Mouse (Mus musculus): ENCODE measurements around the gene Katnal1. TPM values are rescaled to one million over a fixed set of nuclear protein-coding genes. Genes with fewer than 3 reads are reported as not detected.
A peak's percentile ranks its signal among the peaks of the same experiment; 100 is the strongest.

The Katnal1 gene
- total RNA-seq, 2 experiments from 2014 or later, result 5.5 to 6.9 TPM

- DNase-seq, result peak; percentile 20
These were observed 25.4 kb upstream of the Katnal1 start for GRCm38 (mm10) chr5:148954314-148955060.

GRCm38 (mm10) chr5:148953098-148953497 is 24.0 kb upstream of the Katnal1 start:
- peak; percentile 64 for DNase-seq

GRCm38 (mm10) chr5:148952419-148952818 is 23.3 kb upstream of the Katnal1 start:
- peak; percentile 54 for DNase-seq

GRCm38 (mm10) chr5:148951360-148951759 is 22.2 kb upstream of the Katnal1 start:
- no peak for DNase-seq

GRCm38 (mm10) chr5:148950064-148950463 is 20.9 kb upstream of the Katnal1 start:
- no peak for DNase-seq

- DNase-seq, result no peak
These were observed 19.5 kb upstream of the Katnal1 start for GRCm38 (mm10) chr5:148948577-148948976.

GRCm38 (mm10) chr5:148947412-148947811 is 18.3 kb upstream of the Katnal1 start:
- no peak for DNase-seq

GRCm38 (mm10) chr5:148946787-148947186 is 17.7 kb upstream of the Katnal1 start:
- DNase-seq, result peak; percentile 39

GRCm38 (mm10) chr5:148945735-148946134 is 16.6 kb upstream of the Katnal1 start:
- DNase-seq, result no peak

GRCm38 (mm10) chr5:148944024-148944423 is 14.9 kb upstream of the Katnal1 start:
- DNase-seq, result no peak

GRCm38 (mm10) chr5:148943444-148943843 is 14.3 kb upstream of the Katnal1 start:
- DNase-seq, result no peak

- DNase-seq, result no peak
These were observed 13.8 kb upstream of the Katnal1 start for GRCm38 (mm10) chr5:148942957-148943356.

GRCm38 (mm10) chr5:148942305-148942704 is 13.2 kb upstream of the Katnal1 start:
- DNase-seq, result no peak

GRCm38 (mm10) chr5:148941867-148942266 is 12.7 kb upstream of the Katnal1 start:
- no peak for DNase-seq

- DNase-seq, result no peak
These were observed 10.8 kb upstream of the Katnal1 start for GRCm38 (mm10) chr5:148939948-148940382.

GRCm38 (mm10) chr5:148936516-148936951 is 7.4 kb upstream of the Katnal1 start:
- no peak for DNase-seq

- no peak for DNase-seq
These were observed 6.8 kb upstream of the Katnal1 start for GRCm38 (mm10) chr5:148935871-148936270.

GRCm38 (mm10) chr5:148935071-148935821 is 6.1 kb upstream of the Katnal1 start:
- DNase-seq, result no peak

- DNase-seq, result no peak
These were observed 5.3 kb upstream of the Katnal1 start for GRCm38 (mm10) chr5:148934457-148934856.

GRCm38 (mm10) chr5:148933767-148934166 is 4.6 kb upstream of the Katnal1 start:
- no peak for DNase-seq

GRCm38 (mm10) chr5:148931301-148931700 is 2.2 kb upstream of the Katnal1 start:
- DNase-seq, result no peak

GRCm38 (mm10) chr5:148928382-148929115 is 571 bp downstream of the Katnal1 start:
- peak; percentile 85 for DNase-seq
